Mouse (Mus musculus): ENCODE measurements around the gene Slc37a3.
A peak's percentile ranks its signal among the peaks of the same experiment; 100 is the strongest.

Gene Slc37a3

DNA sequence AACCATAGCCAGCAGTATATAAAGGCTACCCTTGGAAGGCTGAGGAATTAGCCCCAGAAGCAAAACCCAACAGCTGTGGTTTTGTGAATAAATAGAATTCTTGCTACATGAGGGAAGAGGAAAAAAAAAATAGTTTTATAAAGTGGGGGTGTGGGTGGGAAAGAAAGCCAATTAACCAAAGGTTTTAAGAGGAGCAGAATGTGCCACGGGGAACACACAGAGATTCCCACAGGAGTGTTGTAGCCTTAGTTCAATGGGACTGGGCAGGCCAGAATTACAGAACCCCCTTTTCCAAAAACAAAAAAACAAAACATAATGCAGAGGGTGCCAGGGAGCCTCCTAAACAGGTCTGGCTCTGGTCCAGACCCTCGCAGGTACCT, 58.9 kb downstream of the Slc37a3 start:
- no peak for DNase-seq (ENCODE audit: low spot score)

DNA sequence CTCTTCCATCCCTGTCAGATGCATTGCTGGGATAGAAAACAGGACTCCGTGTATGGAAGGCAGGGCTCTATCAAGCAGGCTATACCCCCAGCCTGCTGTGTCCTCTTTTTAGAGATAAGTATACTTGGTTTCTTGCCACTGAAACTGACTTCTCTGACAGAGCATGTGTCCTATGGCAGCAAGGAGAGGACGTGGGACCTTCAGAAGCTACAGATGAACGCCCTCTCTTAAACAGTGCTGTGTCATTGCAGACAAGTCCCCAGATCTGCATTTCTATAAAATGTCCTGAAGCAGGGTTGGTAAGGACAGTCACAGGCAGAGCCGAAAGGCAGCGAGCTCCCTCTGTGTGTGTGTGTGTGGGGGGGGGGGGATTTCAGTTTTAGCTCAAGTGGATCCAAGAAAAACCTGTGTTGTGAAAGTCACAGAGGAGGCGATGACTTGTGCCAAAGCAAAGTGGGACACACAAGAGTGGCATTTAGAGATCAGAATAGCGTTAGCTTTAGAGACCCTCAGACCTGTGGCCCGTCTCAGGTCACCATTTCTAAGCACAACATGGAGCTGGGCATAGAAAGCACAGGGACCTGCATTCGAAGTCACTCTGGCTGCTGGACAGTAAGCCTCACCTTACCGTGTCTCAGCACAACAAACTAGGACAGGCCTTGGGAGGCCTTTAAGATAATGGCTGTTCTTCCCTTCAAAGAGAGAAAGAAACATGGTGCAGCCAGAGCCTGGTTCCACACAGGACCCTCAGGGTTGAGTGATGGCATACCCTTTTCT, 59.4 kb downstream of the Slc37a3 start:
- no peak for DNase-seq (ENCODE audit: low spot score)

DNA sequence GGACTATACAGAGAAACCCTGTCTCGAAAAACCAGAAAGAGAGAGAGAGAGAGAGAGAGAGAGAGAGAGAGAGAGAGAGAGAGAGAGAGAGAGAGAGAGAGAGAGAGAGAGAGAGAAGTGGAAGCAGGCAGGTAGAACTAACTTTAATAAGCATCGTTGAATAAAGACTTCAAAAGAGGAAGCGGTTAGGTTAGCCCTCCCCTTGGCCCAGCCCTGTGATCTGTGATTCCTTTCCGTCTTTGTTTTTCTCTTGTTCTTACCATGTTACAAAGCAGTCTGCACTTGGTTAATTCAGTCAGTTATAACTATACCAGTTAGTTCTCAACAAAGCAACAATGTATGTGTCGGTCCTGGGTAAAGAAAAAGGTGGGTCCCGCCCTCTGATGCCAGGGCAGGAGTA, 61.4 kb downstream of the Slc37a3 start:
- no peak for DNase-seq (ENCODE audit: low spot score)

DNA sequence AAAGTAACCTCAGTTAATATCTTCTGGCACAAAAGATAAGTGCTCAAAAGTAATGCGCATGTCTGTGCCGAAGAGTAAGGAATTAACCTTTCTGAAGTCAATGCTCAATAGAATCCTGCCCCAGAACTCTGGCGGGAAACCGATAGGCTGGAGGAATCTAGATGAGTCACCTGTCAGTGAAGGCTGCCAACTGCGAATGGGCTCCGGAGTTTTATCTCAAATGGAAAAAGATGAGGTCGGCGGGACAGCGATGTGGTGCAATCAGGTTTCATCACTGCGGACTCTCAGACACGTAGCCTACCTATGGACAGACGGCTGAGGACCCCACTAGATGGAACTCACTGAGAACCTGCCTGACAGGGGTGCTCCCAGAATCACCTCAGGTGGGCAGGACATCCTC, 63.0 kb downstream of the Slc37a3 start:
- no peak for DNase-seq (ENCODE audit: low spot score)

DNA sequence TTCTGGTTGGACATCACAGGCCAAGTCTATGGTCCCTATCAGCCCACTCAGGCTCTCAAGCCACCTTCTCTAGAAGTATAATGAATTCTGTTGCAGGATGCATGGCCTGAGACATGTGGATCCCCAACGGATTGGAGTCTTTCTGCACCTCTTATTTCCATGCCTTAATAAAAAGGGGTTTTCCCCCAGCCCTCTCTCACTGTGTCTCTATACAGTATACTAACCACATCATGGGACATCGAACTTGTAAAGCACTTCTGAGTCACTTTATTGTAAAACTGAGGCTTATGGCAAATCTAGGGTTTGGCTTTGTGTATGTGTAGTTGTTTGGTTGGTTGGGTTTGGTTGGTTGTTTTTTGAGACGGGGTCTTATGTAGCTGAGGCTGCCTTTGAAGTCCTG, 65.7 kb downstream of the Slc37a3 start:
- no peak for DNase-seq (ENCODE audit: low spot score)

DNA sequence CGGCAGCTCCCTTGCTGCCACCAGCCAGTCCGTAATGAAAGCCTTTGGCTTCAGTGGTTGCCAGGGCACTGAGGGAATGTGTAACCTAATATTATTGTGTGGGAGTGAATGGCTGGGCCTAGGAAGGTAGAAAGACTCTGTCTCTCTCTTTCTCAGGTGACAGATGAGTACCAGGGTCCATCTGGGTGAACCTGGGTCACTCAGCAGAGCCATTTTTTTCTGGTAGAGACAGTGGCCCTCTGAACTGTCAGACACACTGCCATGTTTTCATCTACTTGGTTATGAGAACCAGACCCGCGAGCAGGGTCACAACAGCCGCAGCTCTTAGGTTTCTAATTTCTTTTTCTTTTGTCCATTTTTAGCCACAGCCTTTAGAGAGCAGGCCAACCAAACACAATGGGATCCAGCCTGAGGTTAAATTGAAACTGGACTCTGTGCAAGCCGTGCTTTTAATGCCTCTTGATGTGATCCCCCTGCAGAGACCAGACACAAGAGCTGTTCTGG, 73.1 kb downstream of the Slc37a3 start:
- DNase-seq (ENCODE audit: low spot score) = peak; percentile 80

DNA sequence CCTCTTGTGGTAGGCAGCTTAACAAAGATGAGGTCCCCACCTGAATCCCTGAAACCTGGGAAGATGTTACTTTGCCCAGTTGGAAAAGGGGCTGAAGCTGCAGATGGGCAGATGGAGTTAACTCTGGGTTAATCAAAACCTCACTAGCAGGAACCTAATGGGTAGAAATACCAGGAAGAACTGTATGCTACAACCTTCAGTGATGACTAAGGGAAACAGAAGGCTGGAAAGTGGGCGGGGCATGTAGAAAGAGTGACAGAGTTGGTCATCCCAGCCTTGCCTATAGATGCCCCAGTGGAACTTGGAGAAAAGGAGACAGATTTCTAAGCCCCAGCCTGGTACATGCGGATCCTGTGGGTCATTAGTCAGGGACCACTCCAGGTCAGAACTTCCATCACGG, 76.0 kb downstream of the Slc37a3 start:
- DNase-seq (ENCODE audit: low spot score) = no peak

DNA sequence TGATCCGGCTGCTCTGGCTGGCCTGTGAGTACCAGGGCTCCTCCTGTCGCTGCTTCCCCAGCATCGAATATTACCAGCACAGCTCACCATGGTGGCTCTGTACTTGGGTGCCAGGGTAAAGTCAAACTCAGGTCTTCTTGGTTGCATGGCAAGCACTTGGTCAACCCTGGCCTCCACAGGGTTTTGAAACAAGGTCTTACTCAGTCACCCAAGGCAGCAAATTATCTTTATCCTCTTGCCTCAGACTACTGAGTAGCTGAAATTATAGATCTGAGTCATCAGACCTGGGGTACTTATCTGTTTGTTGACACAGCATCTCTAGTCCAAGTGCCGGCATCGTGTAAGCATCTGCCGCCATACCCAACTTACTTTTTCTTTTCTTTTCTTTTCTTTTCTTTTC, 80.4 kb downstream of the Slc37a3 start:
- DNase-seq (ENCODE audit: low spot score) = no peak

DNA sequence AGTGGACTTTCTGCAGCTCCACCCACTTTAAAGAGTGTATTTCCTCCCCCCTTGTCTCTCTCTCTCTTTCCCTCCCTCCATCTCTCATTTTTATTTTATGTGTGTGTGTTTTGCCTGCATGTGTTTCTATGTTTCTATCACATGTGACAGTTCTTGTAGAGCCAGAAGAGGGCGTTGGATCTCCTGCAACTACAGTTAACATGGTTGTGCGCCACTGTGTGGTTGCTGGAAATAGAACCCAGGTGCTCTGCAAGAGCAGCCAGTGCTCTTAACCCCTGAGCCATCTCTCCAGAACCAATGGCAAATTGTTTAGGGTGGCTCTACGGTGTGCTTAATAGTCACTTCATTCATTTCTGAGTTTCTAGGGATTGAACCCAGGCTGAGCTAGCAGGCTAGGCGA, 81.0 kb downstream of the Slc37a3 start:
- DNase-seq (ENCODE audit: low spot score) = peak; percentile 34

DNA sequence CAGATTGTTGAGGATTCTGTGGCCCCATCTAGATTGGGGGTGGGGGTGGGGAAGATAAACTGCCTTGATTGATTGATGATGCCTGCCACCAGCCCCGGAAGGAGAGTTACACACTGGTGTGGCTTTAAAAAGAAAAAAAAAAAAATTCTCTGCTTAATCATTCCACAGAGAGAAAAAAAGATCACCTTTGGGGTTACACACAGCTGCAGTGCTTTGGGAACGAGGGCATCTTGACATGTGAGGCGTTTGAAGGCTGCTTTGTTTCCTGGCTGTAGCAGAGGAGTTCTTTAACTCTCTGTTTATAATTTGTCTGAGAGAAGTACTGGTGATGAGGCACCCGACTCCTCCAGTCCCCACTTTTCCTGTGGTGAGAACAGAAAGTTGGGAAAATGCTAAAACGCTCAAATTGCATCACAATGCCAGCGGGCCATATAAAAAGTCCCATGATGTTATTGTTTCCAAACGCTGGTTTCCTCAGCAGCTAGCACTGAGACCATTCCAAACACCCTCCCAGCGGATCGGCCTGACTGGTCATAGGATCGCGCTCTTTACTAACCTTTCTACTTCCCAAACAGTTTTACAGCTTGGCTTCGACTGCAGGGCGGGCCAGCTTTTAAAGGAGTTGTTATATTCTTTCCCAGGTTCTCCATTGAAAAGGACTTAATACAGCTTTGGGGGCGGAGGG, 81.6 kb downstream of the Slc37a3 start:
- peak; percentile 44 for DNase-seq (ENCODE audit: low spot score)

DNA sequence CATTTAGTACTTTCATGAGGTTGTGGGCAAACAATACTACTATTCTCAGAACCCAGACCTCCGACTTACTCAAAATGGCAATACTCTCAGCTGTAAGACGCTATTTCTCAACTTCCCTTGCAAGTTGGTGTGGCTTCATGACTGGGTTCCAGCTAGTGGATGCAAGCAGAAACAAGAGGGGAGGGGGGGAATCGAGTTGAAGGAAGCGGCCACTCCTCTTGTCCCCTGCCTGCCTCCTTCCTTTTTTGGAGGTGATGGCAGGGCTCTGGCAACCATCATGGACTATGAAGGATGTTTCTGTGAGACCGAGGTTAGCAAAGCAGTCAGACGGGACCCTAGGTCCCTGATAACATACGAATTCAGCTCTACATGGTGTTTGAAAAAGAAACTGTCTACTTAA, 87.8 kb downstream of the Slc37a3 start:
- DNase-seq (ENCODE audit: low spot score) = no peak

DNA sequence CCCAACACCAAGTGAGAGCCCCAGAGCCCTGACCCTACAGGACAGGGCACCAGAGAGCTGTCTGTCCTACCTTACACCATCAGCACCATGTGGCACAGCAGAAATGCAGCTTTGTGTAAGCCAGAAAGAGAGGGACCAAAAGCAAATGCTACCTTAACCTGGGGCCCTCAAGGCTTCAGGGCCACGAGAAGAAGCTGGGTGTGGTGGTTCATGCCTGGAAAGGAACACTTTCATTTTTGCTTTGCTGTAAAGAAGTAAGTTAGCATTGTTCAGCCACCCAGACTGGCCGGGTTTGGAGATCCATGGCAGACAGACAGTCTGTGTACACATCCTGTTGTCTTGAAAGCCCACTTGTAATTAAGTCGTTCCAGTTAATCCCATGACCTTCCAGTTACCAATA, 89.7 kb downstream of the Slc37a3 start:
- no peak for DNase-seq (ENCODE audit: low spot score)

DNA sequence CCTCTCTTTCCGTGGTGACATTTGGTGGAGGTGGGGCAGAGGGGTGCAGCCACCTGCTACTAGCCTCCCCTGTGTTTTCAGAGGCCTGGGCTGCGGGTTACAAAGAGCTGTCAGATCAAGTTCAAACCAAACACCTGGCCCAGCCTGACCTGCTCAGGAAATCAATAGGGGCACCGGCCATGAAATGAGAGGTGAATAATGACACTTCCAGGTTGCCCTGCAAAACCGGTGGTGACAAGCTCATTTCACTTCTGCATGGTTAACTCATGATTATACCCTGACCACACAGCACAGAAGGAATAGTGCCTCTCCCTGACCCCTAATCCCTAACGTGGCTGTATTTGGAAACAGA, 90.8 kb downstream of the Slc37a3 start:
- no peak for DNase-seq (ENCODE audit: low spot score)

DNA sequence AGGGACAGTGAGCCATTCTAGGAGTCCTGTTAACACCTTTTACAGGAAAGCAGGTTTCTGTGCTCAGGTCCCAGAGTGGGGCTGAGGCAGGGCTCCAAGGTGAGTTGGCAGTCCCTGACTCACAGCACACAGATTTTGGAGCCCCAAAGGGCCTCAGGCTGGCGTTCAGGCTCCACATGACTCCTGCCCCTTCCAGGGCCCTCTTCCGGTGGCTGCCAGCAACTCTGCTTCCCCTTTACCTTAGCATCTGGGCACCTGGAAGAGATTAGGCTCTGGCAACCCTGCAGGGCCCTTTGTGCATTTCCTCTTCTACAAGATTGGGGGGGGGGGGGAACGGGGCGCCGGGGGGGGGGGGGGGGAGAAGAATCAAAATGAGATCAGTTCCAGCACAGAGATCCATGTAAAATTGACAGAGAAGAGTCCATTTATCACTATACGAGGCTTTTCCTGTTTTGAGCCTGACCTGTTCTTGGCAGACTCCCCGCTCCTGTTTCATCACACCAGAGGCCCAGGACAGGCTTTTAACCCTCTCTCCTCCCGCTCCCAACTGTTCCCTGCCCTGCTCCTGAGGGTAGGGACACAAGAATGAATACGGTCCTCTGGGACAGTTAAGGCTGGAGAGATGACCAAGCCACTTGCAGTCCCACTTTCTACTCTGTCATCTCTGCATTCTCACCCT, 91.3 kb downstream of the Slc37a3 start:
- peak; percentile 45 for DNase-seq (ENCODE audit: low spot score)

DNA sequence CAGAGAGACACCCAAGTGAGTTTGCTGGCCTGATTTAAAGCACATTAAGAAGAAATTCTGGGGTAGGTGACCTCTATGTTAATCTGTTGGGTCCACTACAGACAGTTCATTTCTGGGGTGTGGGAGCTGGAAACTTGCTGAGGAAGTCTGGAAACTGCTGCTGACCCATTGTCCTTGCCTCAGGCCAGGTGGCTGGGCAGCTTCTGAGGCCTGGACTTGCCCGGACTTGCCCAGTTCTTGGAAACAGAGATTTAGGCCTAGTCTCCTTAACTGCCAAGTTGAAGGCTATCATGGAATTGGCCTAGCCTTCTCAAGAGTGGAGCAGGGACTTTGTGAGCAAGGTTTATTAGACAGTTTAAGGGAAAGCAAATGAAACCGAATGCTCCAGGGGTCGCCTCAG, 92.6 kb downstream of the Slc37a3 start:
- DNase-seq (ENCODE audit: low spot score) = no peak
